Mouse (Mus musculus): ENCODE measurements around the gene Stab2. TPM values are rescaled to one million over a fixed set of nuclear protein-coding genes. Genes with fewer than 3 reads are reported as not detected.

Gene Stab2
- polyA plus RNA-seq, 1 experiment from 2014 or later: 0.89 TPM

DNA sequence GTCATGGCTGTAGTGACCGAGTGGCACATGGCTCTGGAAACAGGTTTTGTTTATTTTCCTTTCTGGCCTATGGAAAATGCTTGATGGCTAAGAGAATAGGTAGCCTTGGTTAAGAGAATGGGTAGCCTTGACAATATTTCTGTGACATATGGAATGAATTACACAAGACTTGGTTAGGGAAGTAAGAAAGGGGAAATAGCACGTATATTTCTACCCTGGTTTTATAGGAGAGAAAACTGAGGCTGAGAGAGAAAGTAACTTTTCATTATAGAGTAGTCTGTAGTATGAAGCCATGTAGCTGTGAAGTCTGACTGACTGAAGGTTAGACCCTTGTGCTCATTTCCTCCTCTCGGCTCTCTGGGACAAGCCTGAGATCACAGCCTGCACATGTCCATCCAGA lies 180.9 kb downstream of the Stab2 start:
- Histone ChIP-seq H3K36me3 (ENCODE audit: control insufficient read depth, insufficient read depth, low read length) (peaks cover 48% of the 10 kb centered on the region), H3K4me3 (ENCODE audit: control insufficient read depth in 1 of 2, insufficient read depth in 1 of 2, low read depth in 1 of 2, low read length in 2 of 2) (no peak overlapping the region), H3K9ac (ENCODE audit: low read length) (no peak overlapping the region), H3K9me3 (ENCODE audit: control insufficient read depth, low read length) (no peaks in the 10 kb centered on the region), H3K27me3 (ENCODE audit: control insufficient read depth, insufficient read depth, low read length) (no peaks in the 10 kb centered on the region), H3K4me1 (ENCODE audit: control insufficient read depth in 2 of 2, insufficient read depth in 2 of 2, low read length in 2 of 2) (peaks cover 9 to 16% of the 10 kb centered on the region in 2 experiments; a peak in 3 of 4 replicates), H3K4me2 (ENCODE audit: low read length) (no peak overlapping the region), H3K27ac (replicated peaks in 1 of 2; ENCODE audit: control insufficient read depth in 1 of 2, insufficient read depth in 1 of 2, low read depth in 2 of 2, low read length in 2 of 2) (peak overlapping the region in 1 of 2 experiments; percentile 90; a peak in 2 of 4 replicates)
- ATAC-seq (ENCODE audit: insufficient number of reproducible peaks, insufficient read depth, low FRiP score, low read depth): no peak
- 83% methylated on average over 3 of the region's 3 CpGs for WGBS

DNA sequence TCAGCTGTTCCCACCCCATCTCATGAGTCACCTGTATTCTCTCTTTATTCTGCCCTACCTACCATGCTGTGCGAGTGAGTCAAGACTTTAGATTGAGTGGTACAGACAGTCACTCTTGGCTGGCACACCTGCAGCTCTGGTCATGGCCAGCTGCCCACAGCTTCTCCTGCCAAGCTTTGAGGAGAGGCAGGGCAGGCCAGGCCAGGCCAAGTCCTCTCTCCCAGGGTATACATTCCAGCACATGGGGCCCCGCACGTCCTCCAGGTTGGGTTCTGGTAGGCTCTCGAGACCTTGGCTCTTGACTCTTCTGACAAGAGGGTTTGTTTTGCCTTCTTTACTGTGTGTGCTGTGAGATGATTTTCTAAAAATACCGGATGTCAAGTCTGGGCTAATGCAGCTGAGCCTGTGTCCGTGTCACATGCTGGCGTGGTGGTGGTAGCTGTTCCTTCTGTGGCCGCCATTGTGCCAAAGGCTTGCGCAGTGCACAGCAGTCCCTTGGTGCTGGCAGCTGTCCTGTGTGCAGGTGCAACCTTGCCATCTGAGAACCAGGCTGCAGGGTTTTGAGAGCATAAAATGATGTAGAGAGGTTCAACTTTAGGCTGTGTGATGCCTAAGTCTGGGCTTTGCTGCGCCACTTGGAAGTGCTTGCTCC lies 181.8 kb downstream of the Stab2 start:
- 54% methylated on average over 10 of the region's 10 CpGs for WGBS
- H3K36me3 ChIP-seq (ENCODE audit: control insufficient read depth, insufficient read depth, low read length): peaks cover 48% of the 10 kb centered on the region
- no peak overlapping the region for H3K4me3 ChIP-seq (ENCODE audit: control insufficient read depth in 1 of 2, insufficient read depth in 1 of 2, low read depth in 1 of 2, low read length in 2 of 2)
- peak overlapping the region; percentile 46; the same call in 1 of the 2 replicates for H3K9ac ChIP-seq (ENCODE audit: low read length)
- peaks cover 9 to 16% of the 10 kb centered on the region in 2 experiments; a peak in 3 of 4 replicates for H3K4me1 ChIP-seq (ENCODE audit: control insufficient read depth in 2 of 2, insufficient read depth in 2 of 2, low read length in 2 of 2)
- no peak overlapping the region for H3K4me2 ChIP-seq (ENCODE audit: low read length)
- no peaks in the 10 kb centered on the region for H3K27me3 ChIP-seq (ENCODE audit: control insufficient read depth, insufficient read depth, low read length)
- no peaks in the 10 kb centered on the region for H3K9me3 ChIP-seq (ENCODE audit: control insufficient read depth, low read length)
- peak overlapping the region; percentile 71 to 90 for H3K27ac ChIP-seq (replicated peaks in 1 of 2; ENCODE audit: control insufficient read depth in 1 of 2, insufficient read depth in 1 of 2, low read depth in 2 of 2, low read length in 2 of 2)
- ATAC-seq (ENCODE audit: insufficient number of reproducible peaks, insufficient read depth, low FRiP score, low read depth): peak; percentile 86

DNA sequence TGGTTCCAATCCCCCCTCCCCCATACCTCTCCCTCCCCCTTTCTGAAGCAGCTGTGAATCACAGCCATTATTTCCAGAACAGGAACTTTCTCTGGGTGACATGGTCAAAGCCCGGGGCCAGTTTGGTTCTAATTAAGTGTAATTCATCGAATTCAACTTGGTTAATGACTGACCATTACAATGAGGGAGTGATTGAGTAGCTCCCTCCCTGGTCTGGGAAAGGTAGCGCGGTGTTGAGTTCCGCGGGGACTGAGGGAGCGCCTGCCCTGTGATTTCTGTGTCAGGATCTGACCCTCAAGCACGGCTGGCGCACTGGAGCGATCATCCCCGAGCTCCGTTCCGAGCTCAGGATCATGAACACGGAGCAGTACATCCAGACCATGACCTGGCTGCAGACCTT lies 183.0 kb downstream of the Stab2 start:
- Histone ChIP-seq H3K9me3 (ENCODE audit: control insufficient read depth, low read length) (no peaks in the 10 kb centered on the region), H3K27me3 (ENCODE audit: control insufficient read depth, insufficient read depth, low read length) (no peaks in the 10 kb centered on the region), H3K9ac (ENCODE audit: low read length) (no peak overlapping the region), H3K27ac (replicated peaks in 1 of 2; ENCODE audit: control insufficient read depth in 1 of 2, insufficient read depth in 1 of 2, low read depth in 2 of 2, low read length in 2 of 2) (peak overlapping the region in 1 of 2 experiments; percentile 90; a peak in 1 of 4 replicates), H3K4me2 (ENCODE audit: low read length) (no peak overlapping the region), H3K4me3 (ENCODE audit: control insufficient read depth in 1 of 2, insufficient read depth in 1 of 2, low read depth in 1 of 2, low read length in 2 of 2) (no peak overlapping the region), H3K4me1 (ENCODE audit: control insufficient read depth in 2 of 2, insufficient read depth in 2 of 2, low read length in 2 of 2) (peaks cover 12 to 21% of the 10 kb centered on the region in 2 experiments), H3K36me3 (ENCODE audit: control insufficient read depth, insufficient read depth, low read length) (peaks cover 56% of the 10 kb centered on the region)
- no peak for ATAC-seq (ENCODE audit: insufficient number of reproducible peaks, insufficient read depth, low FRiP score, low read depth)
- 86% methylated on average over 14 of the region's 14 CpGs for WGBS

GRCm38 (mm10) chr10:86824093-86824492 lies 183.7 kb downstream of the Stab2 start:
- Histone ChIP-seq H3K27me3 (ENCODE audit: control insufficient read depth, insufficient read depth, low read length) (no peaks in the 10 kb centered on the region), H3K9me3 (ENCODE audit: control insufficient read depth, low read length) (no peaks in the 10 kb centered on the region), H3K4me1 (ENCODE audit: control insufficient read depth in 2 of 2, insufficient read depth in 2 of 2, low read length in 2 of 2) (peaks cover 19 to 29% of the 10 kb centered on the region in 2 experiments), H3K4me2 (ENCODE audit: low read length) (no peak overlapping the region), H3K36me3 (ENCODE audit: control insufficient read depth, insufficient read depth, low read length) (peaks cover 56% of the 10 kb centered on the region), H3K9ac (ENCODE audit: low read length) (no peak overlapping the region), H3K4me3 (ENCODE audit: control insufficient read depth in 1 of 2, insufficient read depth in 1 of 2, low read depth in 1 of 2, low read length in 2 of 2) (no peak overlapping the region), H3K27ac (replicated peaks in 1 of 2; ENCODE audit: control insufficient read depth in 1 of 2, insufficient read depth in 1 of 2, low read depth in 2 of 2, low read length in 2 of 2) (no peak overlapping the region)
- 83% methylated on average over 6 of the region's 6 CpGs for WGBS
- ATAC-seq (ENCODE audit: insufficient number of reproducible peaks, insufficient read depth, low FRiP score, low read depth): no peak

- H3K4me2 ChIP-seq (ENCODE audit: low read length): no peak overlapping the region
- H3K4me3 ChIP-seq (ENCODE audit: control insufficient read depth in 1 of 2, insufficient read depth in 1 of 2, low read depth in 1 of 2, low read length in 2 of 2): no peak overlapping the region
- no peak for ATAC-seq (ENCODE audit: insufficient number of reproducible peaks, insufficient read depth, low FRiP score, low read depth)
- 91% methylated on average over 7 of the region's 7 CpGs for WGBS
- no peaks in the 10 kb centered on the region for H3K9me3 ChIP-seq (ENCODE audit: control insufficient read depth, low read length)
- H3K9ac ChIP-seq (ENCODE audit: low read length): no peak overlapping the region
- H3K36me3 ChIP-seq (ENCODE audit: control insufficient read depth, insufficient read depth, low read length): peaks cover 63% of the 10 kb centered on the region
- H3K27me3 ChIP-seq (ENCODE audit: control insufficient read depth, insufficient read depth, low read length): no peaks in the 10 kb centered on the region
- H3K27ac ChIP-seq (replicated peaks in 1 of 2; ENCODE audit: control insufficient read depth in 1 of 2, insufficient read depth in 1 of 2, low read depth in 2 of 2, low read length in 2 of 2): no peak overlapping the region
- peaks cover 21 to 28% of the 10 kb centered on the region in 2 experiments for H3K4me1 ChIP-seq (ENCODE audit: control insufficient read depth in 2 of 2, insufficient read depth in 2 of 2, low read length in 2 of 2)
Measured at GRCm38 (mm10) chr10:86821014-86821413, 186.8 kb downstream of the Stab2 start.

- peaks cover 18 to 28% of the 10 kb centered on the region in 2 experiments for H3K4me1 ChIP-seq (ENCODE audit: control insufficient read depth in 2 of 2, insufficient read depth in 2 of 2, low read length in 2 of 2)
- peak overlapping the region; percentile 60 to 81 for H3K27ac ChIP-seq (replicated peaks in 1 of 2; ENCODE audit: control insufficient read depth in 1 of 2, insufficient read depth in 1 of 2, low read depth in 2 of 2, low read length in 2 of 2)
- H3K36me3 ChIP-seq (ENCODE audit: control insufficient read depth, insufficient read depth, low read length): peaks cover 60% of the 10 kb centered on the region
- no peaks in the 10 kb centered on the region for H3K9me3 ChIP-seq (ENCODE audit: control insufficient read depth, low read length)
- H3K9ac ChIP-seq (ENCODE audit: low read length): peak overlapping the region; percentile 34; the same call in 1 of the 2 replicates
- H3K4me2 ChIP-seq (ENCODE audit: low read length): peak overlapping the region; percentile 16; the same call in 1 of the 2 replicates
- WGBS: 39% methylated on average over 8 of the region's 8 CpGs
- ATAC-seq (ENCODE audit: insufficient number of reproducible peaks, insufficient read depth, low FRiP score, low read depth): peak; percentile 52
- H3K4me3 ChIP-seq (ENCODE audit: control insufficient read depth in 1 of 2, insufficient read depth in 1 of 2, low read depth in 1 of 2, low read length in 2 of 2): no peak overlapping the region
- no peaks in the 10 kb centered on the region for H3K27me3 ChIP-seq (ENCODE audit: control insufficient read depth, insufficient read depth, low read length)
Measured at GRCm38 (mm10) chr10:86819649-86820165, 188.1 kb downstream of the Stab2 start.

DNA sequence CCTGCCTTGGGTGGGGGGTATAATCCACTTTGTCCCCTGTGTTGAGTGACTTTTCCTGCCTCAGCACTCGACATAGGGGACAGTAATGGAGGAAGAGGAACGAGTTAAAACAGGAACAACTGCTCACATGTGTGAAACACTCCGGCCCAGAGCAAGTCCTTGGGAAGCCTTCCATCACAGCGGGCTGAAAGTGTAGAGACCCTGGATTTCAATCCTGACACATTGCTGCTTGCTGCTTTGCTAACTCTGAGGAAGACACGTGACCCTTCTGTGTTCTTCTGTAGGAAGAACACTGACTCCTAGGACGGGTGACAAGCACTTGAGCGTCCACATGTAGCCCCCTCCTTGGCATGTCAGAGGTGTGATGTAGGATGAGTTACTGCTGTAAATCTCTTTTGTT lies 192.7 kb downstream of the Stab2 start:
- peaks cover 27% of the 10 kb centered on the region for H3K36me3 ChIP-seq (ENCODE audit: control insufficient read depth, insufficient read depth, low read length)
- H3K9me3 ChIP-seq (ENCODE audit: control insufficient read depth, low read length): no peaks in the 10 kb centered on the region
- no peak overlapping the region for H3K4me2 ChIP-seq (ENCODE audit: low read length)
- 77% methylated on average over 7 of the region's 7 CpGs for WGBS
- no peaks in the 10 kb centered on the region for H3K27me3 ChIP-seq (ENCODE audit: control insufficient read depth, insufficient read depth, low read length)
- H3K4me3 ChIP-seq (ENCODE audit: control insufficient read depth in 1 of 2, insufficient read depth in 1 of 2, low read depth in 1 of 2, low read length in 2 of 2): no peak overlapping the region
- H3K27ac ChIP-seq (replicated peaks in 1 of 2; ENCODE audit: control insufficient read depth in 1 of 2, insufficient read depth in 1 of 2, low read depth in 2 of 2, low read length in 2 of 2): peak overlapping the region in 1 of 2 experiments; percentile 62; a peak in 1 of 4 replicates
- peaks cover 30 to 39% of the 10 kb centered on the region in 2 experiments for H3K4me1 ChIP-seq (ENCODE audit: control insufficient read depth in 2 of 2, insufficient read depth in 2 of 2, low read length in 2 of 2)
- H3K9ac ChIP-seq (ENCODE audit: low read length): no peak overlapping the region; the same call in 1 of the 2 replicates
- no peak for ATAC-seq (ENCODE audit: insufficient number of reproducible peaks, insufficient read depth, low FRiP score, low read depth)
